Mouse (Mus musculus): ENCODE results near the gene Stk10. TPM values are rescaled to one million over a fixed set of nuclear protein-coding genes. Genes with fewer than 3 reads are reported as not detected.

The Stk10 gene
- total RNA-seq, 2 experiments from 2014 or later = 88.8 to 115 TPM

GRCm38 (mm10) chr11:32666983-32667382, 133.9 kb downstream of the Stk10 start:
- ATAC-seq (ENCODE audit: poor library complexity, severe bottlenecking) = no peak

GRCm38 (mm10) chr11:32671480-32671879, 138.4 kb downstream of the Stk10 start:
- peak; percentile 81 for ATAC-seq (ENCODE audit: poor library complexity, severe bottlenecking)

Other genes starting within 250 kb of the Stk10 start
- 53.9 and 134 TPM in 2 replicates for gene Hba-a1, start 249.8 kb upstream of the Stk10 start, total RNA-seq (2015)
- gene Hba-a1, start 249.8 kb upstream of the Stk10 start, total RNA-seq (2017) = 18.7 and 44.2 TPM in 2 replicates
- 1.1 TPM in 1 of 2 replicates, not detected in the other for gene Hbq1b, start 246.3 kb upstream of the Stk10 start, total RNA-seq (2015)
- not detected in 2 replicates for gene Hbq1b, start 246.3 kb upstream of the Stk10 start, total RNA-seq (2017)
- 72.7 and 158 TPM in 2 replicates for gene Hba-a2, start 236.8 kb upstream of the Stk10 start, total RNA-seq (2015)
- gene Hba-a2, start 236.8 kb upstream of the Stk10 start, total RNA-seq (2017) = 99.3 and 270 TPM in 2 replicates
- gene Hbq1a, start 233.2 kb upstream of the Stk10 start, total RNA-seq (2015) = not detected in 2 replicates
- not detected in 2 replicates for gene Hbq1a, start 233.2 kb upstream of the Stk10 start, total RNA-seq (2017)
- 5.3 and 7.0 TPM in 2 replicates for gene Sh3pxd2b, start 185.5 kb upstream of the Stk10 start, total RNA-seq (2015)
- gene Sh3pxd2b, start 185.5 kb upstream of the Stk10 start, total RNA-seq (2017) = 2.4 and 2.9 TPM in 2 replicates
- gene Ubtd2, start 77.9 kb upstream of the Stk10 start, total RNA-seq (2015) = 2.3 and 3.4 TPM in 2 replicates
- gene Ubtd2, start 77.9 kb upstream of the Stk10 start, total RNA-seq (2017) = 0.24 and 1.8 TPM in 2 replicates
- 0.20 and 2.2 TPM in 2 replicates for gene Efcab9, start 1.2 kb upstream of the Stk10 start, total RNA-seq (2015)
- gene Efcab9, start 1.2 kb upstream of the Stk10 start, total RNA-seq (2017) = 1.6 and 2.0 TPM in 2 replicates
- gene Fbxw11, start 109.4 kb downstream of the Stk10 start, total RNA-seq (2015) = 30.0 and 30.4 TPM in 2 replicates
- 47.0 and 52.8 TPM in 2 replicates for gene Fbxw11, start 109.4 kb downstream of the Stk10 start, total RNA-seq (2017)

Data from megakaryocyte, adult 5-6 weeks (primary cell).